Mouse (Mus musculus): Measurements from ENCODE around the gene Fbxo9. TPM values are rescaled to one million over a fixed set of nuclear protein-coding genes. Genes with fewer than 3 reads are reported as not detected.
"Not testable (repeated sequence)": the region's sequence is repeated elsewhere in the genome, so short reads cannot be mapped to it uniquely, and the experiment has no call there.

The Fbxo9 gene
- polyA plus RNA-seq (2015; fragmentation: Nextera tagmentation; extraction: Ambion mirVana), result 68.7 and 72.5 TPM in 2 replicates

GRCm38 (mm10) chr9:78108796-78109239, at the start of gene Fbxo9, which contains the start of gene Ick:
Gene Fbxo9, minus strand, starts transcription at chr9:78109065.
Gene Ick, plus strand, starts transcription at chr9:78109192.
- Histone ChIP-seq H3K4me2 (peak within 1 kb of the TSS; percentile 96), H3K27me3 (no peaks in the 10 kb centered on the region), H3K9ac (peak within 1 kb of the TSS; percentile 100), H3K4me3 (replicated peaks) (peak within 1 kb of the TSS; percentile 99), H3K4me1 (replicated peaks) (peaks cover 61% of the 10 kb centered on the region), H3K27ac (peak within 1 kb of the TSS; percentile 99), H3K36me3 (peaks cover 13% of the 10 kb centered on the region), H3K9me3 (replicated peaks) (no peaks in the 10 kb centered on the region)
- ATAC-seq (ENCODE audit: low read depth), result peak; percentile 80
- DNase-seq, result peak; percentile 88
- under 1% methylated on average over 20 of the region's 20 CpGs for WGBS (ENCODE audit: insufficient replicate concordance)

- H3K4me1 ChIP-seq (replicated peaks), result no peaks in the 10 kb centered on the region
- no peaks in the 10 kb centered on the region for H3K27me3 ChIP-seq
- no peak for ATAC-seq (ENCODE audit: low read depth)
- H3K4me3 ChIP-seq (replicated peaks), result no peak overlapping the region
- H3K36me3 ChIP-seq, result peaks cover 35% of the 10 kb centered on the region
- H3K9me3 ChIP-seq (replicated peaks), result no peaks in the 10 kb centered on the region
- H3K27ac ChIP-seq, result no peak overlapping the region
- 77% methylated on average over 1 of the region's 1 CpGs for WGBS (ENCODE audit: insufficient replicate concordance)
- DNase-seq, result no peak
- no peak overlapping the region for H3K4me2 ChIP-seq
- H3K9ac ChIP-seq, result no peak overlapping the region
Measured at GRCm38 (mm10) chr9:78157221-78157620, 48.4 kb upstream of the Fbxo9 start.

GRCm38 (mm10) chr9:78154211-78154977, 45.5 kb upstream of the Fbxo9 start:
- H3K4me3 ChIP-seq (replicated peaks), result no peak overlapping the region
- H3K4me2 ChIP-seq, result no peak overlapping the region
- no peak for DNase-seq
- peaks cover 17% of the 10 kb centered on the region for H3K36me3 ChIP-seq
- no peaks in the 10 kb centered on the region for H3K4me1 ChIP-seq (replicated peaks)
- no peaks in the 10 kb centered on the region for H3K9me3 ChIP-seq (replicated peaks)
- ATAC-seq (ENCODE audit: low read depth), result no peak
- H3K9ac ChIP-seq, result no peak overlapping the region
- WGBS (ENCODE audit: insufficient replicate concordance), result 73% methylated on average over 11 of the region's 11 CpGs
- H3K27me3 ChIP-seq, result no peaks in the 10 kb centered on the region
- H3K27ac ChIP-seq, result no peak overlapping the region

- not testable (repeated sequence) for H3K4me3 ChIP-seq (replicated peaks); H3K27me3 ChIP-seq; H3K9ac ChIP-seq; H3K27ac ChIP-seq; H3K4me2 ChIP-seq; ATAC-seq (ENCODE audit: low read depth); H3K9me3 ChIP-seq (replicated peaks); DNase-seq; H3K4me1 ChIP-seq (replicated peaks); H3K36me3 ChIP-seq
- WGBS (ENCODE audit: insufficient replicate concordance), result 74% methylated on average over 2 of the region's 2 CpGs
Measured at GRCm38 (mm10) chr9:78149770-78150169, 40.9 kb upstream of the Fbxo9 start.

GRCm38 (mm10) chr9:78148149-78148548, 39.3 kb upstream of the Fbxo9 start:
- DNase-seq, result no peak
- Histone ChIP-seq H3K9ac (no peak overlapping the region), H3K36me3 (peaks cover 7% of the 10 kb centered on the region; the same call in 1 of the 2 replicates), H3K9me3 (replicated peaks) (no peaks in the 10 kb centered on the region), H3K4me3 (replicated peaks) (no peak overlapping the region), H3K27ac (no peak overlapping the region), H3K4me2 (no peak overlapping the region), H3K27me3 (no peaks in the 10 kb centered on the region), H3K4me1 (replicated peaks) (no peaks in the 10 kb centered on the region)
- 79% methylated on average over 6 of the region's 6 CpGs for WGBS (ENCODE audit: insufficient replicate concordance)
- no peak for ATAC-seq (ENCODE audit: low read depth)

GRCm38 (mm10) chr9:78146627-78147026, 37.8 kb upstream of the Fbxo9 start:
- H3K4me2 ChIP-seq, result no peak overlapping the region
- DNase-seq (no peak), ATAC-seq (ENCODE audit: low read depth) (no peak)
- no peak overlapping the region for H3K4me3 ChIP-seq (replicated peaks)
- H3K36me3 ChIP-seq, result peaks cover 12% of the 10 kb centered on the region
- H3K9me3 ChIP-seq (replicated peaks), result no peaks in the 10 kb centered on the region
- 80% methylated on average over 6 of the region's 6 CpGs for WGBS (ENCODE audit: insufficient replicate concordance)
- no peaks in the 10 kb centered on the region for H3K4me1 ChIP-seq (replicated peaks)
- H3K27me3 ChIP-seq, result no peaks in the 10 kb centered on the region
- H3K9ac ChIP-seq, result no peak overlapping the region
- no peak overlapping the region for H3K27ac ChIP-seq

- DNase-seq, result no peak
- Histone ChIP-seq H3K27me3 (no peaks in the 10 kb centered on the region), H3K27ac (no peak overlapping the region), H3K9me3 (replicated peaks) (no peaks in the 10 kb centered on the region), H3K4me1 (replicated peaks) (no peaks in the 10 kb centered on the region), H3K36me3 (peaks cover 15% of the 10 kb centered on the region), H3K9ac (no peak overlapping the region), H3K4me3 (replicated peaks) (no peak overlapping the region), H3K4me2 (no peak overlapping the region)
- ATAC-seq (ENCODE audit: low read depth), result no peak
- 65% methylated on average over 4 of the region's 4 CpGs for WGBS (ENCODE audit: insufficient replicate concordance)
Measured at GRCm38 (mm10) chr9:78146099-78146498, 37.2 kb upstream of the Fbxo9 start.

- Histone ChIP-seq H3K27me3 (no peaks in the 10 kb centered on the region), H3K27ac (no peak overlapping the region), H3K9ac (no peak overlapping the region), H3K9me3 (replicated peaks) (no peaks in the 10 kb centered on the region), H3K4me3 (replicated peaks) (no peak overlapping the region), H3K4me2 (no peak overlapping the region), H3K36me3 (peaks cover 15% of the 10 kb centered on the region), H3K4me1 (replicated peaks) (peaks cover 5% of the 10 kb centered on the region; the same call in 1 of the 2 replicates)
- 60% methylated on average over 4 of the region's 4 CpGs for WGBS (ENCODE audit: insufficient replicate concordance)
- ATAC-seq (ENCODE audit: low read depth) (no peak), DNase-seq (no peak)
Measured at GRCm38 (mm10) chr9:78139463-78139862, 30.6 kb upstream of the Fbxo9 start.

- no peak for ATAC-seq (ENCODE audit: low read depth)
- Histone ChIP-seq H3K9me3 (replicated peaks) (no peaks in the 10 kb centered on the region), H3K4me1 (replicated peaks) (peaks cover 5% of the 10 kb centered on the region; the same call in 1 of the 2 replicates), H3K4me2 (no peak overlapping the region), H3K27ac (no peak overlapping the region), H3K4me3 (replicated peaks) (no peak overlapping the region), H3K27me3 (no peaks in the 10 kb centered on the region), H3K36me3 (peaks cover 16% of the 10 kb centered on the region), H3K9ac (no peak overlapping the region)
- no peak for DNase-seq
- WGBS (ENCODE audit: insufficient replicate concordance), result 74% methylated on average over 9 of the region's 9 CpGs
Measured at GRCm38 (mm10) chr9:78138044-78138676, 29.3 kb upstream of the Fbxo9 start.

- no peak overlapping the region for H3K4me2 ChIP-seq
- DNase-seq (no peak), ATAC-seq (ENCODE audit: low read depth) (no peak)
- peaks cover 16% of the 10 kb centered on the region; the same call in 1 of the 2 replicates for H3K36me3 ChIP-seq
- H3K9ac ChIP-seq, result no peak overlapping the region
- H3K27ac ChIP-seq, result no peak overlapping the region
- H3K4me1 ChIP-seq (replicated peaks), result peaks cover 5% of the 10 kb centered on the region; the same call in 1 of the 2 replicates
- no peaks in the 10 kb centered on the region for H3K9me3 ChIP-seq (replicated peaks)
- H3K27me3 ChIP-seq, result no peaks in the 10 kb centered on the region
- no peak overlapping the region for H3K4me3 ChIP-seq (replicated peaks)
- WGBS (ENCODE audit: insufficient replicate concordance), result 79% methylated on average over 7 of the region's 7 CpGs
Measured at GRCm38 (mm10) chr9:78135658-78136057, 26.8 kb upstream of the Fbxo9 start.

GRCm38 (mm10) chr9:78126643-78127042, 17.8 kb upstream of the Fbxo9 start:
- Histone ChIP-seq H3K4me2 (no peak overlapping the region), H3K36me3 (peaks cover 5% of the 10 kb centered on the region; the same call in 1 of the 2 replicates), H3K4me3 (replicated peaks) (no peak overlapping the region), H3K9me3 (replicated peaks) (no peaks in the 10 kb centered on the region), H3K27ac (no peak overlapping the region), H3K4me1 (replicated peaks) (peaks cover 22% of the 10 kb centered on the region), H3K27me3 (no peaks in the 10 kb centered on the region), H3K9ac (no peak overlapping the region)
- ATAC-seq (ENCODE audit: low read depth) (no peak), DNase-seq (no peak)
- WGBS (ENCODE audit: insufficient replicate concordance), result 79% methylated on average over 10 of the region's 10 CpGs
